Mouse (Mus musculus) pancreas, adult 10 weeks (tissue): ENCODE measurements around the gene Minar1. TPM values are rescaled to one million over a fixed set of nuclear protein-coding genes. Genes with fewer than 3 reads are reported as not detected.

Source experiments
- polyA plus RNA-seq: library from polyadenylated mRNA; stranded (reverse); fragments of 350-450 nt; fragmentation: Illumina TruSeq; extraction: RNeasy Lipid Tissue Mini Kit (QIAGEN cat#74804); gene quantifications from one replicate; pipeline ENCODE4 v1.2.3, GENCODE M21; 2015; ENCODE audit warnings: low read depth, low replicate concordance; ENCODE audit not compliant: insufficient read depth

Gene Minar1
- polyA plus RNA-seq: not detected

DNA sequence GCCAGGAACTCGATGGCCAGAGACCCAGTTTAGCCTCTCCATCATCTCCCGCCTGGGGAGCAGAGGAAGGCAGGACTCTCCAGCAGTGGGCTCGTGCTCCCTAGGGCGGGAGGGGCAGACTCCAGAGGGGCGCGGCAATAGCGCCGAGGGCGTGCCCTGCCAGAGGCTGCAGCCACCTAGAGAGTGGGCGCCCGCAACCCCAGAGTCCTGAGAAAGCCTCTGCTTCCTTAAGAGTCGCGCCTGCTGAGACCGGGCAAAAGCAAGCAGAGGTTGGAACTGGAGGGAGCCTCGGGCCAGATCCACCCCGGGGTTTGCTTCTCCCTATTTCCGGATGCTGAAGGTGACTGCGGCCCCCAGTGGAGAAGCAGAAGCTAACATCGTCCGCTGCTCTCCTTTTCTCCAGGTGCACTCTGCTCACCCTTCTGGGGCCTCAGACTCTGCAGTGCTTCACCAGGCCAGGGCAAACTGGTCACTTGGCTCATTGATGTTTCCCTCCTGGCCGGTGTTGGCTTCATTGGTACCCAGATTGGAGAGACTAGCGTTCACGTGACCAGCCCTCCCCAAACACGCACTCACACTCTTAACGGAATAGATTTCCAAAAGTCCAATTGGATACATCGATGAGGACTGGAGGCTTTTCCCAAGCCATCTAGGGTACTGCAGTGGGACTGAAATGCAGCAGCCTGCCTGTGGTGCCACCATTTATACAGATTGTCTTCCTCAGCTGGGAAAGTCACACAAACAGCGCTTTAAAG is at the start of gene Minar1:
Gene Minar1 (minus strand): TSS at position 120 of the 755 bp plus-strand sequence.

Other genes starting within 250 kb of the Minar1 start
- 86.9 TPM for gene Tmed3, start 81.9 kb upstream of the Minar1 start, polyA plus RNA-seq
- gene Ankrd34c, start 115.3 kb upstream of the Minar1 start, polyA plus RNA-seq: not detected